In the genomic region with DNA sequence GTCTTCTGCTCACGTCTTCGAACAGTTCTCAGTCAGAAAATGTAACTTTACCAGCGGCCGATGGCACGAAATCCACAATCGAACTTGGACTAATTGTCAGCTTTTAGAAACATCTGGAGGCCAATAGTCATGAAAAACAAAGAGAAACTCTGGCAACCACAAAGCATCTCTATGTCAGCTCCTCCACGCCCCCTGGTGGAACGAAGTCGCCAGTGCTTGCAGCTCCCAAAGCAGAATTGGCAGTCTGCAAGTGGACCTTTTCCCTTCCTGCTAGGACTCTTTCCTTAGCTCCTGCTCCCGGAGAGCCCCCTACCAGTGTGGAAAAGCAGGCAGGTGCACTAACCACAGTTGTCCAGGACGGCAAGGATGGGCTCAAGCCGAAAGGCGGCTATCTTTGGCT, we compare ENCODE assay signal across 20 mouse cellular contexts. TPM values are rescaled to one million over a fixed set of nuclear protein-coding genes. Genes with fewer than 3 reads are reported as not detected.
DNase-seq lines count a peak whose midpoint lies in the region; ATAC-seq lines count a peak whose summit lies in the region.
"Not testable (repeated sequence)": the region's sequence is repeated elsewhere in the genome, so short reads cannot be mapped to it uniquely, and the experiment has no call there.
"Had no signal": no experiment of that assay in that cellular context is flagged by ENCODE, and none has a peak within 500 bp of the region (broad histone marks: within the 10 kb centered on the region; RNA-seq: fewer than 3 reads in every experiment).

No protein-coding gene starts in this region.

- not testable (repeated sequence) for H3K36me3 ChIP-seq in forebrain, embryonic 11.5 days (ENCODE audit: control insufficient read depth, insufficient read depth, low read length); midbrain, embryonic 13.5 days; neural tube, embryonic 13.5 days

- ATAC-seq in activated CD4-positive, CD25-positive, alpha-beta regulatory T cell, adult 4 months, result peak; percentile 48
- peak; percentile 25; the same call in 1 of the 2 replicates for ATAC-seq in forebrain, embryonic 11.5 days (replicated peaks; ENCODE audit: low FRiP score)
- peak; percentile 43 to 53 for ATAC-seq in hematopoietic stem cell, adult 5-6 weeks (replicated peaks in 1 of 2; ENCODE audit: insufficient read depth in 1 of 2, low FRiP score in 2 of 2, low TSS enrichment in 1 of 2, low read depth in 1 of 2, poor library complexity in 2 of 2, severe bottlenecking in 2 of 2)
- ATAC-seq in megakaryocyte, adult 5-6 weeks (ENCODE audit: poor library complexity, severe bottlenecking), result peak; percentile 62
- 0 out of 2 replicates have a peak, but pooled peaks have one; percentile 25 for ATAC-seq in midbrain, embryonic 13.5 days
- 0 out of 2 replicates have a peak, but pooled peaks have one; percentile 45 for ATAC-seq in neural tube, embryonic 13.5 days (ENCODE audit: low read depth)

- H3K4me1 ChIP-seq in forebrain, embryonic 11.5 days (replicated peaks; ENCODE audit: control insufficient read depth, insufficient read depth, low read length); midbrain, embryonic 13.5 days (replicated peaks); neural tube, embryonic 13.5 days (replicated peaks): not testable (repeated sequence)

- H3K4me2 ChIP-seq in forebrain, embryonic 11.5 days (ENCODE audit: low read depth, low read length, severe bottlenecking); midbrain, embryonic 13.5 days (replicated peaks); neural tube, embryonic 13.5 days: not testable (repeated sequence)

- not testable (repeated sequence) for DNase-seq in forebrain, embryonic 11.5 days (ENCODE audit: low spot score)

- not testable (repeated sequence) for H3K4me3 ChIP-seq in forebrain, embryonic 11.5 days (ENCODE audit: low read depth, low read length); midbrain, embryonic 13.5 days (replicated peaks); neural tube, embryonic 13.5 days

- H3K27me3 ChIP-seq in forebrain, embryonic 11.5 days (ENCODE audit: control insufficient read depth, insufficient read depth, low read length); midbrain, embryonic 13.5 days; neural tube, embryonic 13.5 days: not testable (repeated sequence)

- not testable (repeated sequence) for H3K9ac ChIP-seq in forebrain, embryonic 11.5 days (ENCODE audit: low read length); midbrain, embryonic 13.5 days (replicated peaks); neural tube, embryonic 13.5 days

- H3K27ac ChIP-seq in forebrain, embryonic 11.5 days (ENCODE audit: low read depth, low read length); midbrain, embryonic 13.5 days; neural tube, embryonic 13.5 days (replicated peaks): not testable (repeated sequence)

- H3K9me3 ChIP-seq in forebrain, embryonic 11.5 days (ENCODE audit: control insufficient read depth, low read length); midbrain, embryonic 13.5 days; neural tube, embryonic 13.5 days: not testable (repeated sequence)

- no CpG with 5 or more reads among the region's 13 CpGs for WGBS in forebrain, embryonic 11.5 days
- WGBS in midbrain, embryonic 13.5 days, result no CpG with 5 or more reads among the region's 13 CpGs
- WGBS in neural tube, embryonic 13.5 days, result no CpG with 5 or more reads among the region's 13 CpGs

RNA-seq across cellular contexts. Expression of gene Gm21188, which starts 41.0 kb away (rescaled TPM):
- 1 to 10 TPM in 1 of 2 experiments, not detected in 1; 1.6 TPM for polyA plus RNA-seq in activated CD4-positive, CD25-positive, alpha-beta regulatory T cell, adult 4 months (2017; shearing (Covaris generic))
- polyA plus RNA-seq in forebrain, embryonic 11.5 days (2014; fragmentation: Nextera tagmentation; extraction: Ambion mirVana), result not detected in 2 replicates
- 3.9 and 8.6 TPM in 2 replicates for total RNA-seq in hematopoietic stem cell, adult 5-6 weeks (2017)
- 248 and 273 TPM in 2 replicates for total RNA-seq in megakaryocyte, adult 5-6 weeks (2015)
- total RNA-seq in megakaryocyte, adult 5-6 weeks (2017), result 152 and 161 TPM in 2 replicates
- not detected in 2 replicates for polyA plus RNA-seq in midbrain, embryonic 13.5 days (2015; fragmentation: Nextera tagmentation; extraction: Ambion mirVana)
- 0.10 TPM in 1 of 2 replicates, not detected in the other for polyA plus RNA-seq in neural tube, embryonic 13.5 days (2015; fragmentation: Nextera tagmentation; extraction: Ambion mirVana)
- total RNA-seq: adrenal gland, adult 2 months; MEL had no signal
- polyA plus RNA-seq: adrenal gland, adult 2 months; embryonic facial prominence, embryonic 10.5 days; erythroblast, embryonic 14.5 days; forebrain, embryonic 12.5 days; heart, embryonic 13.5 days; hindbrain, embryonic 12.5 days; intestine, embryonic 16.5 days had no signal

RNA-seq across cellular contexts. Expression of gene Gm20767, which starts 47.1 kb away (rescaled TPM):
- not detected for polyA plus RNA-seq in activated CD4-positive, CD25-positive, alpha-beta regulatory T cell, adult 4 months (2017; shearing (Covaris generic))
- not detected in 2 replicates for polyA plus RNA-seq in forebrain, embryonic 11.5 days (2014; fragmentation: Nextera tagmentation; extraction: Ambion mirVana)
- not detected in 2 replicates for total RNA-seq in hematopoietic stem cell, adult 5-6 weeks (2017)
- not detected in 2 replicates for total RNA-seq in megakaryocyte, adult 5-6 weeks (2015)
- not detected in 2 replicates for total RNA-seq in megakaryocyte, adult 5-6 weeks (2017)
- polyA plus RNA-seq in midbrain, embryonic 13.5 days (2015; fragmentation: Nextera tagmentation; extraction: Ambion mirVana), result not detected in 2 replicates
- not detected in 2 replicates for polyA plus RNA-seq in neural tube, embryonic 13.5 days (2015; fragmentation: Nextera tagmentation; extraction: Ambion mirVana)
- total RNA-seq: adrenal gland, adult 2 months; adrenal gland, postnatal 25 days; gastrocnemius, adult 2 months; gastrocnemius, postnatal 25 days; heart, postnatal 36 days; MEL had no signal
- polyA plus RNA-seq: adrenal gland, adult 2 months; embryonic facial prominence, embryonic 10.5 days; embryonic facial prominence, embryonic 14.5 days; erythroblast, embryonic 14.5 days; forebrain, embryonic 12.5 days; heart, embryonic 13.5 days; heart, postnatal 0 days; hindbrain, embryonic 12.5 days; intestine, embryonic 16.5 days had no signal
